Mouse (Mus musculus): Measurements from ENCODE around the gene Comtd1.

Gene Comtd1

DNA sequence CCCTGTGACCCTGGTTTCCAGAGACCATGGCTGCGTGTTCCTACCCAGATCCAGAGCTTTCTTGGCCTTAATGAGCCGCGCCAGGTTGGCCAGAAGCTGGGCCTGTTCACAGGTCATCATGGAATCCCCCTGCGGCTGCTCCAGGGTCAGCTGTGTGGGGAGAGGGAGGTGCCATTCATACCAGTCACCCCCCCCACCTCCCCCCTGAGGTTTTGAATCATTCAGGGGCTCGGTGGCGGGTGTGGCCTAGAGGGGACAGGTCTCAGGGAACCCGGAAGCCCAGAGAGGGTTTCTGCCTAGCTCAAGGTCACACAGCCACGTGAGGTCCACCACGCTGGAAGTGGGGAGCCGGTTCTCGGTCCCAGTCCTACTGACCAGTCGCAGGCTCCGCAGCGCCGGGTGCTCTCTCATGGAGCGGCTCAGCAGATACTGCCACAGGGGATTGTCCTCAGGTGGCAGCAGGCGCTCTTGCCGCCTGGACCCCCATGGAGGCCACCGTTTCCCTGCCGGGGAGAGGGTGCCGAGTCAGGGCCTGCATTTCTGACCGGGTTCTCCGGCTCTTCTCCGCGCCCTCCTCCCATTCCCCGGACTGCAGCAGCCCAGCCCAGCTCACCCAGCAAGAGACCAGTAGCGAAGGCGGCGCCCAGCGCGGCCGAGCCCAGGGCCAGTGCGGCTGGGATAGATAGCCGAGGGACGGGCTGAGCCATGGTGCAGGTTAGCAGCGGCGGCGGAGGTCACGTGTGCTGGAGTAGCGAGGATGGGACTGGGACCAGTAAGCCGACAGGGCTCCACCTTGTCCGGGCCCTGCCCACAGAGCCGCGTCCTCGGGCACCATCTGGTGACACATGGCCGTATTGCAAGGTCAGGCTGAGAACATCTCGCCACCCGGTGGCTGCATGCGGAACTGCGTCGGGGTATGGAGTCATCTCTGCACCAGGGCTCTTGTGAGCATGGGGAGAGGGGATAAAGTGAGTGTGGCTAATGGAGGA is at the start of gene Comtd1:
Gene Comtd1, minus strand, starts transcription at position 812 of the 989 bp plus-strand sequence.
- POLR2A ChIA-PET = interaction anchor here (0.6 to 19.8 kb wide), 55 partner anchors 7 to 1883 kb away, joined by 3 to 359 read pairs (median 4); partner anchors contain the start of genes Adk (in 3 of the 4), Ap3m1 (in 3 of the 4), Dusp13 (in 3 of the 4) and Kat6b (in 1 of the 4)
- CTCF ChIA-PET = interaction anchor here (0.5 to 4.2 kb wide), 19 partner anchors 11 to 992 kb away, joined by 3 to 27 read pairs (median 4); no protein-coding TSS in a partner anchor

DNA sequence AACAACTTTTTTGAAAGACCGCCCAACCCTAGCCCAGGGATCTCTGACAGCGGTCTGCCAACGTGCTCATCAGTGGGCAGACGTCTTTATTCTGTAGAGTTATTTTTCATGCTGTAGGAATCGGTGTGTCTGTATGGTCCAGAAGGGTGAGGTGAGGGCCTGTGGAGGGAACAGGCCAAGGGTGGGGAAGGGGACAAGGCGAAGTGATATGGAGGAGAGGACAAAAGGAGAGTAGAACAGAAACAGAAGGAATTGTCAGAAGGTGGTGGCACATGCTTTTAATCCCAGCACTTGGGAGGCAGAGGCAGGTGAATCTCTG is 43.5 kb upstream of the Comtd1 start:
- POLR2A ChIA-PET = interaction anchor here in 1 of 4 experiments (0.6 to 1.6 kb wide), 4 partner anchors 22 to 244 kb away, joined by 3 to 6 read pairs (median 3); no protein-coding TSS in a partner anchor

DNA sequence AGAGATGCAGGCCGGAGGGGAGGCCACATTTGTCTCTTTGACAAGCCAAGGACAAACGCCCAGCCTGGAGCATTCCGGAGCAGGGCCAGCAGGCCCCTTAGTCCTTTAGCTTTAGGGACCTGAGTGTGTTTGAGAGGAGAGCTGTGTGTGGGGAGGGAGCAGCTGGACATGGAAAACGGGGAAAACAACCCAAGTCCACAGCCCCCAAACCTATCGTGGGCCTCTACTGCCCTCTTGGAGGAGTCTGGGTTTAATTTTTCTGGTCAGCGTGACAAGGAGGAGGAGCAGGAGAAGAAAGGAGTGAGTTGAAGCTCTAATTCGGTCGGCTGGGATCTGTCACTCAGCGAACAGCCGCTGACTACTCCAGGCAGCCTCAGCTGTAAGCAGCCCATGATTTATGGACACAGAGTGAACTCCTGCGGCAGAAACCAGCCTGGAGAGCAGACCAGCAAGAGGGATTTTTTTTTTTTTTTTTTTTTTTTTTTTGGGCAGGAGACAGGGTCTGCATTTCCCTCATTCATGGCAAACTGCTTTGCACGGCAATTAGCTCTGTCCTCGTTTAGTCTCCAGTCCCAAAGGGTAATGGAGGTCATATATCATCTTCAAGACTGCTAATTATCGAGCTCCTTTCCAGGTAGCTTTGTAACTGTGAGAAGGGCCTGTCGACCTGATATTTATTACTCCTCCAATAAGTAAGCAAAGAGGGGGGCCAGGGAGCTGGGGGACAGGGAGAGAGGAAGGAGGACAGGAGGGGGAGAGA is 43.0 kb upstream of the Comtd1 start:
- POLR2A ChIA-PET = interaction anchor here in 2 of 4 experiments (0.6 to 1.6 kb wide), 6 partner anchors 16 to 619 kb away, joined by 3 to 6 read pairs (median 3); no protein-coding TSS in a partner anchor
- CTCF ChIA-PET = interaction anchor here in 3 of 4 experiments (0.6 to 0.7 kb wide), 5 partner anchors 35 to 1638 kb away, joined by 3 to 6 read pairs (median 3); no protein-coding TSS in a partner anchor

More for the DNA sequence above, 43.5 kb upstream of the Comtd1 start:
- CTCF ChIA-PET = interaction anchor here in 2 of 4 experiments (0.6 kb wide), 3 partner anchors 36 to 1637 kb away, joined by 3 read pairs; no protein-coding TSS in a partner anchor

DNA sequence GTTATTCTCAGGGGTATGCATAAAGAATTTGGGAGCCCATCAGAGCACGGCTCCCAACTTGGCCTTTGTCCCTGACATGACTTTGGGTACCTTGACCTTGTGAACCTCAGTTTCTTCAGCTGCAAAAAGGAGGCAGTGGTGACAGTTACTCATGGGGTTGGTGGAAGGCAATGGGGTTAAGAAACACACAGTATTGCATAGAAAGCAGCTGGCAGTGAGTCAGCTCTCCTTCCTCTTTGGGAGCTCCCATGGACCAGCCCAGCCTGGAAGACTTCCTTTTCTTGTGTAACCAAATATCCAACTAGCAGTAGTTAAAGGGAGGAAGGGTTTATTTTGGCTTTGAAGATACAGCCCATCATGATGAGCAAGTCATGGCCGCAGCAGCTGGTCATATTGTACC is 41.7 kb upstream of the Comtd1 start:
- POLR2A ChIA-PET = interaction anchor here in 1 of 4 experiments (1.0 kb wide), 1 partner anchor 15 kb away, joined by 4 read pairs; no protein-coding TSS in a partner anchor
- CTCF ChIA-PET = no interaction called here

DNA sequence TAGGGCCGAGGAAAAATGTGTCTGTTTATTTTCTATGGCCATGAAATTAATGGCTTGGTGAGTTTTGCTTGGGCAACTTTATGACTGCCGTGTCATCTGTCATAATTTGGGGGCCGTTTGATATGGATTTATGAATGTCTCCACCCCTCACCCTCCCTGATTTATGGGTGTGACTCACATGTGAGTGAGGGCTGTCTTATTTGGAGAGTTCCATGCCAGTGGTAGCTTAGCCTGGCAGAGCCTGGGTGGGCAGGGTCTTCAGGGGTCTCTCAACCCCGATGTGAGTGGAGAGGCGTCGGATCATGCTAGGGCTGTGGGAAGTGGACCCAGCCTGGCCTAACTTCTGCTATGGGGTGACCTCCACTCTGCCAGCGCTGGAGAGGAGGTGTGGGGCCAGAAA is 18.0 kb upstream of the Comtd1 start:
- POLR2A ChIA-PET = no interaction called here
- CTCF ChIA-PET = interaction anchor here in 1 of 4 experiments (0.8 kb wide), 1 partner anchor 13 kb away, joined by 3 read pairs; no protein-coding TSS in a partner anchor

DNA sequence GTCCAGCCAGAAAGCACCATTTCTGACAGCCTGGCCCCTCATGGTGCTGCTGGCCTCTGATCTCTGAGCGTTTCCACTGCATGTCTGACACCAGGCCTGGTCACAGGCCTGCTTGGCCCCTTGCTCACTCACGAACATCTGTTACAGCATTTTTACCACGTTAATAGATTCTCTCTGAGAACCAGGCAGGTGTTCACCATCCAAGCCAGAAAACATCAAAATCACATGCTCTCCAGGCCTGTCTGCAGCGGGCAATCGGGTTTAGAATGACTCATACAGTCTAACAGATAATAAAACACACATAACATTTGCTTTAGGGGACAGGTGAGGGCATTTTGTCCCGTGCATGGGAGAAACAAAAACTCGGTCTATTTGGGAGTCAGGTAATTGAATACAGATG is 17.5 kb upstream of the Comtd1 start:
- ChIA-PET POLR2A (no interaction called here), CTCF (interaction anchor here in 1 of 4 experiments (0.7 kb wide), 1 partner anchor 10 kb away, joined by 3 read pairs; no protein-coding TSS in a partner anchor)

DNA sequence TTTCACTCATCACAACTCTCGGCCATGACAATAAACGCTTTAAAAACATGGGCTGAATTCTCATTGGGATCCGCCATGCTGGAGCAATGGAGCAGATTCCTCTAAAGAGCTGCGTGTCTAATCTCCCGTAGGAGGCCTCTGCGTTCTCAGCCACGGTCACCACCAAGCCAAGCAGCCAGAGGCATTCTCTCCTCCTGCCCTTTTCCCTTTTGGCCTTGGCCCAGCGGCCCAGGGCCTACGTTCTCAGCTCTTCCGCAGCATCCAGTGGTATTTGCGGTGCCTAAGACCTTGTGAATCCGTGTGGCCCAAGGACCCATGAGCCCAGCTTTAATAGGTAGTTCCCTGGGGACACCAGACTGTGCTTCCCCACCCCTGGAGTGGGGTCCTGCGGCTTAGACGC is 8.1 kb upstream of the Comtd1 start:
- CTCF ChIA-PET = interaction anchor here in 2 of 4 experiments (0.6 to 0.9 kb wide), 2 partner anchors 15 to 35 kb away, joined by 3 to 4 read pairs; no protein-coding TSS in a partner anchor
- POLR2A ChIA-PET = interaction anchor here (0.7 to 19.8 kb wide), 6 partner anchors 9 to 373 kb away, joined by 3 to 359 read pairs (median 4); no protein-coding TSS in a partner anchor

DNA sequence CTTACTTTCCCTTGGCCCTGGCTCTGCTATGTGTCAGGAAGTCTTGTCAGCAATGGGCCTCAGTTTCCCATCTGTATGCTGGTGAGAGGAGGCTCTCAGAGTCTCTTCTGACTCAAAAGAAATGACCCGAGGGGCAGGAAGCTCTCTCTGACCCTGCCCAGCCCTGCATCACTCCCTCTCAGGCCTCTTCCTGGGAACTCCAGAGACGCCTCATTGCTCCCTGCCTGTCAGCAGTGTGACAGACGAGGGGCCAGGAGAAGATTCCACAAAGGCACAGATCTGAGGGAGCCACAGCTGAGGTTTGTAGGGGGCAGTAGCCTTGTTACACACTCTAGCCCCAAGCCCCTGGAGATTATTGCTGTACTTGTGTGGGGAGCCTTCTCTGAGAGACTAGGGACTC is 7.2 kb upstream of the Comtd1 start:
- POLR2A ChIA-PET = interaction anchor here in 3 of 4 experiments (0.5 to 19.8 kb wide), 7 partner anchors 8 to 1304 kb away, joined by 3 to 359 read pairs (median 5); no protein-coding TSS in a partner anchor
- CTCF ChIA-PET = interaction anchor here in 1 of 4 experiments (0.9 kb wide), 2 partner anchors 10 to 16 kb away, joined by 3 to 4 read pairs; no protein-coding TSS in a partner anchor

DNA sequence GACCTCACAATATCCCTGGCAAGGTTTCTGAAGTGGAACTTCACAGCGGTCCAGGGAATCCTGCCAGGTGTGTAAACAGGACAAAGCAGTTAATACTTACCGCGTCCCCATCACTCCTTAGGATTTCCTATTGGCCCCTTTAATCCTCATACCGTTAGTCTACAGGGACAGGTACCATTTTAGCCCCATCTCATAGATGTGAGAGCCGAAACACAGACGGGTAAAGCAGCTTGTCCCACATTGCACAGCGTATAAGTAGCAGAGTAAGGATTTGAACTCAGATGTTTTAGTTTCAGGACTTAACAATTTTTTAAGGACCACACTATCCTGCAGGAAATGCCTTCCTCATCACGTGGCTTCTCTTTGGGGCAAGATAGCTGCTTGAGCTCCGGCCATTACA is 5.5 kb upstream of the Comtd1 start:
- ChIA-PET POLR2A (interaction anchor here in 3 of 4 experiments (0.5 to 19.8 kb wide), 5 partner anchors 14 to 373 kb away, joined by 3 to 359 read pairs (median 3); partner anchors contain the start of gene Kat6b (in 1 of the 3)), CTCF (interaction anchor here in 3 of 4 experiments (0.6 to 2.8 kb wide), 13 partner anchors 13 to 997 kb away, joined by 3 to 16 read pairs (median 4); no protein-coding TSS in a partner anchor)

DNA sequence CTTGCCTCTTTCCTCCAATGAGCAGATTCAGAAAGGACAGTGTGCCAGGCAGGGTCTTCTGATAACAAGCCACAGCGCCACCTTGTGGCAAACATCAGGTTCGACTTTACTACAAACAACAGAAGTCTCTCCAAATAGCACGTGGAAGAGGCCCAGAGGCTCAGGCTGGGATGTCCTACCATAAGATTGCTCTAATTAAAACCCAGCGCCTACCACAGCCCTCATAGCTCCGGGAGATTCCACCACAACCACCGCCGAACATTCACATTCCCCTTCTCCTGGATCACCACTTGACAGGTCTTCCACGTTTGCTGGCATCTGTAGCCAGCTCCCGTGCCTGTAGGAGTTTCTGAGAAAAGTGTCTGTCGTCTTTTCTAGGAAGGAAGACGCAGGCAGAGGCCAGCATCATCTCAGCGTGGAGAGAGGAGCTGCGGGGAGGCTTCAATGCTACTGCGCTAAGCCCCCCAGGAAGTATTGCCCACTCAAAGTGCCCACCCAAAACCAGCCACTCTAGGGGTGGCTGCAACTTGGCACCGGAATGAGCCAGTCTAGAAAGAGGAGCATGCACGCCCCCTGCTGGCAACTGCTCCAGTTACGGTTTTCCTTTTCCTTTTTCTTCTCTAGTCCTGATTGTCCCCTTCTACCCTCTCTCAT is 4.8 kb upstream of the Comtd1 start:
- ChIA-PET POLR2A (interaction anchor here in 1 of 4 experiments (1.2 to 19.8 kb wide), 3 partner anchors 17 to 39 kb away, joined by 3 to 359 read pairs (median 3); no protein-coding TSS in a partner anchor), CTCF (interaction anchor here (0.6 to 2.8 kb wide), 19 partner anchors 13 to 998 kb away, joined by 3 to 16 read pairs (median 3); no protein-coding TSS in a partner anchor)

DNA sequence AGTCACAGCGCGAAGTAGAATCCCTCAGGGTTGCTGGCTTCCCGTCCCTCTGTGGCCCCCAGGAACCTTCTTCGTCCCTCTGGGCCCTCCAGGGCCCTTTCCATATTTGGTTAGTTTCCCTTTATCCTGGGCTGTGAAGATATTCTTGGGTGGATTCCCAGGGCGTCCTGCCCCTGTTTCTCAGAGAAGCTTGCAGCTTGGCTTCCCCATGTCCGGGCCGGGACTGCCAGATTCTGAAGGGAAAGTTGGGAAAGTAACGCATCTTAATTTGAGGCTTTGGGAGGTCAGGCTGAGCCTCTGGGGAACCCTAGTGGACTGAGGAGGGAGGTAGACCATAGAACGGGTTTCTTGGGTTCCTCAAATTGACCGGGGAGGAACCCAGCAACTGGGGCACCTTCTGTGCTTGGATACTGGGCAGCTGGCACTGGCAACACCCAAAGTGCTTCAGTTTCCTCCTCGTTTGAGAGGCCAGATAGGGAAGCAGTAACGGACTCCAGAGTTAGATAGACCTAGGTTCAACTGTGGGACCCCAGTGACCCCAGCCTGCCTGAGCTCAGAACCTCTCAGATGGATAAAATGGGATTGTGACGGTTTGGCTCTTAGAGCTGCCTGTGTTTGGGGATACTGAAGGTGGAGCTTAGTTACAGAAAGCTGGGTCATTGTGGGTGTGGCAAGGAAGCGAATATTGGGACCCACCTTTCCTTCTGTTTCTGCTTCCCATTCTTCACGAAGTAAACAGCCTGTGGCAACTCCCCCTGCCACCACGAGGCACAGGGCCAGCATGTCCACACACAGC is 3.4 kb upstream of the Comtd1 start:
- ChIA-PET CTCF (interaction anchor here in 1 of 4 experiments (2.8 kb wide), 1 partner anchor 40 kb away, joined by 13 read pairs; no protein-coding TSS in a partner anchor), POLR2A (interaction anchor here in 2 of 4 experiments (0.9 to 19.8 kb wide), 3 partner anchors 16 to 40 kb away, joined by 3 to 359 read pairs (median 3); no protein-coding TSS in a partner anchor)

DNA sequence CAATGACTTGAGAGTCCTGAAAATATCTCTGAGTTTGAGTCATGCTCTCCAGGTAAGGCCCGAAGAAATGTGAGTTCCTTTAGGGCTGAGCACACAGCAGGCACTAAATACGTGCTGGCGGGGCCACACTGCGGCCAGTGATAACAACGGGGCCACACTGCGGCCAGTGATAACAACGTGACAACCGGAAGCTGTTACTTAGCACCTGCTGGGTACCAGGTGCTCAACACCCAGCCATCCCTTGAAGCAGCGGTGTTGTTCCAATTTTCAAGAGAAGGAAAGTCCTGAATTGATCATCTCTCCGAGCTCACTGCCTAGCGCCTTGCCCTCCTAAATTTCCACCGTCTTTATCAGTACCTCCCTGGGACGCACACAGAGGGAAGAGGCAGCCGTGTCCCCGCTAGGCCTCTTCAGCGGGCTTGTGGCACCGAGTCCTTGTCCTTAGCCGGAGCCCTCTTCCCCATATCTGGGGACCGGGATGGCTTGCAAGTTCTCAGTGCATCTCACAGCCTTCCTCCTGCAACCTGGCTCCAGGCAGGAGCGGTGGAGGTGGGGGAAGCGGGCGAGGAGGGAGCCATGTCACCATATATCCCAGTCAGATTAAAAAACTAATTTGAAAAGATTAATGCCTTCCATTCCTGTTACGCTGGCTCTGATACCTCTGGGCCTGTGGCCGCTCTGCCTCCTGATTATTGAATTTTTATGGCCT is 1.8 kb upstream of the Comtd1 start:
- POLR2A ChIA-PET = interaction anchor here (0.6 to 19.8 kb wide), 6 partner anchors 14 to 380 kb away, joined by 3 to 359 read pairs (median 4); no protein-coding TSS in a partner anchor
- CTCF ChIA-PET = interaction anchor here in 3 of 4 experiments (1.0 to 4.2 kb wide), 6 partner anchors 9 to 707 kb away, joined by 3 to 27 read pairs (median 5); no protein-coding TSS in a partner anchor

DNA sequence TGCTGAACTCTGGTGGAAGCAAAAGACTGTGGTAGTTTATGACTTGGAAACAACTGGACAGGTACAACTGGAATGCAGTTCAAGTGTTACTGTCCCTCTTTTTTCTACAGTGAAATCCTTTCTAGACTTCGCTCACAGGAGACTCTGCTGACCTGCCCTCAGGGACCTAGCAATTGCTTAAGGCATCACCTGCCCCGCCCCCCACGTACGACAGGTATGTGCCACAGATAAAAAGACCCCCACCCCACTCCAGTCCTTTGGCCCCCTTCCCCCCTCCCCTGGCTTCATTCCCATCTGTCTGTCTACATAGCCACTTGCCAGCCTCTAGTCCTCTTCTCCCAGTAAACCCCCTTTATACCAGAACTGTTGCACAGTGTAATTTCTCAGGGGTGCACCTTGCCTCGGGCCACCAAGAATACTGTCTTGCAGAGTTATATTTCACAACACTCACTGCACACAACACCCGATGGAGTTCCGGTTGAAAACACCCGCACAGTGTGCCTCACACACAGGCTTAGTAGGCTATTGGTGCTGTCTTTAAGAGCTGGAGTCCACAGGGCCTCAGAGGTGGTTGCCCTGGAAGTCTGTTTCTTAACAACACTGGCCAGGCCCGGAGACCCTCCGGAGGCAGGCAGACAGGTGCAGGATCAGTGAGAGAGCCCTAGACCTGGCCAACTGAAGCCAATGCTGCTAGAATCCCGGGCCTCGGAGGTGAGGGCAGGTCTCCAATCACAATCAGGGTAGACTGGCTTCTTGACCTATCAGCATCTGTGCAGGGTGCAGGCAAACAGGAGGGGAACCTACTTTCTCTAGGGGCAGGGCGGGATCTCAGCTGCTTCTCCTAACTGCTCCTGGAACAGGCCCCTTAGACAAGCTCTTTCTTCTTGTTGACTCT is 994 bp upstream of the Comtd1 start:
- CTCF ChIA-PET = interaction anchor here in 3 of 4 experiments (1.0 to 4.2 kb wide), 6 partner anchors 9 to 706 kb away, joined by 3 to 27 read pairs (median 5); no protein-coding TSS in a partner anchor
- POLR2A ChIA-PET = interaction anchor here (0.6 to 19.8 kb wide), 9 partner anchors 13 to 379 kb away, joined by 3 to 359 read pairs (median 4); partner anchors contain the start of gene Kat6b (in 1 of the 4)

DNA sequence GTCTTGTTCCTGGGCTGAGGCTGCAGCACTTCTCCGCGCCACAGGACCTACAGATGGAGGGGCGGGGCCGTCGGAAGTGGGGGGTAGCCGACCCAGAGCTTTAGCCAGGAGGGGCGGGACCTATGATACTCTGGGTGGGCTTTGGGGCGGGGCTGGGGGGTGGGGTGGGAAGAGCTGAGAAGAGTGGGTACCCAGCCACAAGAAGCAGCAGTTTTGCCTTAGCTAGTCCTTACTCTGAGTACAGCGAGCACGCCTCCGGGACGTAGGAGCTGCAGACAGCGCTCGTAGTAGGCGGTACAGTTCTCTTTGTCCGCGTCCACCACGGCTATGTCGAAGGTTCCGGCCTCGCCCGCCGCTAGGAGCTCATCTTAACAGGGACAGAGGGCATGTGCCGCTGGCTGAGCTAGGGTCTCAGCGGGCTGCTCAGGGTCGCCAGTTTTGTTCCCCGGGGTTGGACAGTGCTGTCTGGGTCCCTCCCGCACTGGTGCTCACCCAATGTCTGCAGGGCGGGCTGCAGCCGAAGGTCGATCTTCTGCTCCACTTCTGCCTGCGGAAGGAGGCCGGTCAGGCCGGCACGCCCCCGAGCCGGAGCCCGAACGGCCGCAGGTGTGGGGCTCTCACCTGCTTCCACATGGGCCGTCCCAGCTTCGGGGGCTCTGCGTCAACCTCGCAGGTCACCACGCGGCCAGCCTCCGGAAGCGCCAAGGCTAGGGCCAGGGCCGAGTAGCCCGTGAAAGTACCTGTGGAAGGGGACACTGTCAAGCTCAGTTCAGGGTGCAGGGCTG is 1.2 kb downstream of the Comtd1 start:
- CTCF ChIA-PET = interaction anchor here (0.5 to 4.2 kb wide), 19 partner anchors 10 to 772 kb away, joined by 3 to 27 read pairs (median 3); no protein-coding TSS in a partner anchor

More for the DNA sequence above, 1.2 kb downstream of the Comtd1 start:
- POLR2A ChIA-PET = interaction anchor here (0.6 to 19.8 kb wide), 62 partner anchors 7 to 1882 kb away, joined by 3 to 359 read pairs (median 4); partner anchors contain the start of genes Adk (in 3 of the 4), Ap3m1 (in 3 of the 4), Dusp13 (in 3 of the 4) and Kat6b (in 1 of the 4)
